Mouse (Mus musculus) erythroid progenitor cell, adult 5-6 weeks (primary cell): ENCODE measurements around the gene Olfr896-ps1. TPM values are rescaled to one million over a fixed set of nuclear protein-coding genes. Genes with fewer than 3 reads are reported as not detected.

Experiments used
- ATAC-seq: replicated peaks from 2 replicates; pipeline ENCODE4 v1.8.0; 2016; ENCODE audit warnings: moderate number of reproducible peaks, mild to moderate bottlenecking, moderate TSS enrichment, inconsistent platforms; ENCODE audit not compliant: poor library complexity, low FRiP score, severe bottlenecking
- total RNA-seq, 2 experiments: library from RNA; stranded (forward) in 1 of 2; stranded (reverse) in 1 of 2; fragments of 150-400 nt in 1 of 2; fragments of 186-747, 209-891 nt in 1 of 2; gene quantifications; 2 replicates each; pipeline versions ENCODE4 v1.2.3 to v1.2.4; 2015 to 2017; ENCODE audit warnings: low replicate concordance in 2 of 2

Olfr896-ps1 gene
- total RNA-seq (2015; ENCODE audit: low replicate concordance) (not detected in 2 replicates), total RNA-seq (2017; ENCODE audit: low replicate concordance) (not detected in 2 replicates)

- no peak for ATAC-seq
Measured at GRCm38 (mm10) chr9:38290807-38291206, at the start of gene Olfr896-ps1. Gene Olfr896-ps1 (plus strand): TSS chr9:38291107.

- ATAC-seq = no peak
Measured at GRCm38 (mm10) chr9:38252474-38252873, 38.4 kb upstream of the Olfr896-ps1 start, which contains the start of gene Olfr143. Gene Olfr143 (plus strand): TSS chr9:38252774.

GRCm38 (mm10) chr9:38267551-38267950 lies 23.4 kb upstream of the Olfr896-ps1 start, which contains the start of gene Olfr895:
Gene Olfr895 (plus strand): TSS chr9:38267851.
- ATAC-seq = no peak

- no peak for ATAC-seq
Measured at GRCm38 (mm10) chr9:38328760-38329159, 37.9 kb downstream of the Olfr896-ps1 start, which contains the start of gene Olfr25. Gene Olfr25 (plus strand): TSS chr9:38329060.

Other genes with a start within 250 kb of the Olfr896-ps1 start
- gene Olfr884, start 244.6 kb upstream of the Olfr896-ps1 start, total RNA-seq (2015; ENCODE audit: low replicate concordance) = not detected in 2 replicates
- gene Olfr884, start 244.6 kb upstream of the Olfr896-ps1 start, total RNA-seq (2017; ENCODE audit: low replicate concordance) = not detected in 2 replicates
- gene Olfr885, start 229.8 kb upstream of the Olfr896-ps1 start, total RNA-seq (2015; ENCODE audit: low replicate concordance) = not detected in 2 replicates
- not detected in 2 replicates for gene Olfr885, start 229.8 kb upstream of the Olfr896-ps1 start, total RNA-seq (2017; ENCODE audit: low replicate concordance)
- not detected in 2 replicates for gene Olfr887, start 207.0 kb upstream of the Olfr896-ps1 start, total RNA-seq (2015; ENCODE audit: low replicate concordance)
- gene Olfr887, start 207.0 kb upstream of the Olfr896-ps1 start, total RNA-seq (2017; ENCODE audit: low replicate concordance) = not detected in 2 replicates
- not detected in 2 replicates for gene Olfr888, start 183.0 kb upstream of the Olfr896-ps1 start, total RNA-seq (2015; ENCODE audit: low replicate concordance)
- gene Olfr888, start 183.0 kb upstream of the Olfr896-ps1 start, total RNA-seq (2017; ENCODE audit: low replicate concordance) = not detected in 2 replicates
- gene Olfr889, start 175.9 kb upstream of the Olfr896-ps1 start, total RNA-seq (2015; ENCODE audit: low replicate concordance) = not detected in 2 replicates
- gene Olfr889, start 175.9 kb upstream of the Olfr896-ps1 start, total RNA-seq (2017; ENCODE audit: low replicate concordance) = not detected in 2 replicates
- gene Olfr890, start 148.6 kb upstream of the Olfr896-ps1 start, total RNA-seq (2015; ENCODE audit: low replicate concordance) = not detected in 2 replicates
- gene Olfr890, start 148.6 kb upstream of the Olfr896-ps1 start, total RNA-seq (2017; ENCODE audit: low replicate concordance) = not detected in 2 replicates
- not detected in 2 replicates for gene Olfr891, start 110.3 kb upstream of the Olfr896-ps1 start, total RNA-seq (2015; ENCODE audit: low replicate concordance)
- gene Olfr891, start 110.3 kb upstream of the Olfr896-ps1 start, total RNA-seq (2017; ENCODE audit: low replicate concordance) = not detected in 2 replicates
- gene Olfr893, start 82.7 kb upstream of the Olfr896-ps1 start, total RNA-seq (2015; ENCODE audit: low replicate concordance) = not detected in 2 replicates
- gene Olfr893, start 82.7 kb upstream of the Olfr896-ps1 start, total RNA-seq (2017; ENCODE audit: low replicate concordance) = not detected in 2 replicates
- not detected in 2 replicates for gene Olfr894, start 73.1 kb upstream of the Olfr896-ps1 start, total RNA-seq (2015; ENCODE audit: low replicate concordance)
- gene Olfr894, start 73.1 kb upstream of the Olfr896-ps1 start, total RNA-seq (2017; ENCODE audit: low replicate concordance) = not detected in 2 replicates
- gene Olfr143, start 38.3 kb upstream of the Olfr896-ps1 start, total RNA-seq (2015; ENCODE audit: low replicate concordance) = not detected in 2 replicates
- gene Olfr143, start 38.3 kb upstream of the Olfr896-ps1 start, total RNA-seq (2017; ENCODE audit: low replicate concordance) = not detected in 2 replicates
- gene Olfr895, start 23.3 kb upstream of the Olfr896-ps1 start, total RNA-seq (2015; ENCODE audit: low replicate concordance) = not detected in 2 replicates
- gene Olfr895, start 23.3 kb upstream of the Olfr896-ps1 start, total RNA-seq (2017; ENCODE audit: low replicate concordance) = not detected in 2 replicates
- gene Olfr25, start 38.0 kb downstream of the Olfr896-ps1 start, total RNA-seq (2015; ENCODE audit: low replicate concordance) = not detected in 2 replicates
- 0.39 TPM in 1 of 2 replicates, not detected in the other for gene Olfr25, start 38.0 kb downstream of the Olfr896-ps1 start, total RNA-seq (2017; ENCODE audit: low replicate concordance)
- not detected in 2 replicates for gene Olfr898, start 57.3 kb downstream of the Olfr896-ps1 start, total RNA-seq (2015; ENCODE audit: low replicate concordance)
- not detected in 2 replicates for gene Olfr898, start 57.3 kb downstream of the Olfr896-ps1 start, total RNA-seq (2017; ENCODE audit: low replicate concordance)
- gene Olfr250, start 75.8 kb downstream of the Olfr896-ps1 start, total RNA-seq (2015; ENCODE audit: low replicate concordance) = not detected in 2 replicates
- not detected in 2 replicates for gene Olfr250, start 75.8 kb downstream of the Olfr896-ps1 start, total RNA-seq (2017; ENCODE audit: low replicate concordance)
- gene Olfr251, start 86.0 kb downstream of the Olfr896-ps1 start, total RNA-seq (2015; ENCODE audit: low replicate concordance) = not detected in 2 replicates
- not detected in 2 replicates for gene Olfr251, start 86.0 kb downstream of the Olfr896-ps1 start, total RNA-seq (2017; ENCODE audit: low replicate concordance)
- not detected in 2 replicates for gene Olfr147, start 110.6 kb downstream of the Olfr896-ps1 start, total RNA-seq (2015; ENCODE audit: low replicate concordance)
- gene Olfr147, start 110.6 kb downstream of the Olfr896-ps1 start, total RNA-seq (2017; ENCODE audit: low replicate concordance) = not detected in 2 replicates
- not detected in 2 replicates for gene Olfr901, start 138.3 kb downstream of the Olfr896-ps1 start, total RNA-seq (2015; ENCODE audit: low replicate concordance)
- gene Olfr901, start 138.3 kb downstream of the Olfr896-ps1 start, total RNA-seq (2017; ENCODE audit: low replicate concordance) = not detected in 2 replicates
- gene Olfr902, start 156.5 kb downstream of the Olfr896-ps1 start, total RNA-seq (2015; ENCODE audit: low replicate concordance) = not detected in 2 replicates
- gene Olfr902, start 156.5 kb downstream of the Olfr896-ps1 start, total RNA-seq (2017; ENCODE audit: low replicate concordance) = not detected in 2 replicates
- not detected in 2 replicates for gene Olfr904, start 172.0 kb downstream of the Olfr896-ps1 start, total RNA-seq (2015; ENCODE audit: low replicate concordance)
- not detected in 2 replicates for gene Olfr904, start 172.0 kb downstream of the Olfr896-ps1 start, total RNA-seq (2017; ENCODE audit: low replicate concordance)
- gene Olfr905, start 180.0 kb downstream of the Olfr896-ps1 start, total RNA-seq (2015; ENCODE audit: low replicate concordance) = not detected in 2 replicates
- not detected in 2 replicates for gene Olfr905, start 180.0 kb downstream of the Olfr896-ps1 start, total RNA-seq (2017; ENCODE audit: low replicate concordance)
- gene Olfr906, start 196.0 kb downstream of the Olfr896-ps1 start, total RNA-seq (2015; ENCODE audit: low replicate concordance) = not detected in 2 replicates
- not detected in 2 replicates for gene Olfr906, start 196.0 kb downstream of the Olfr896-ps1 start, total RNA-seq (2017; ENCODE audit: low replicate concordance)
- gene Olfr907, start 204.7 kb downstream of the Olfr896-ps1 start, total RNA-seq (2015; ENCODE audit: low replicate concordance) = not detected in 2 replicates
- not detected in 2 replicates for gene Olfr907, start 204.7 kb downstream of the Olfr896-ps1 start, total RNA-seq (2017; ENCODE audit: low replicate concordance)
- gene Olfr911-ps1, start 230.5 kb downstream of the Olfr896-ps1 start, total RNA-seq (2015; ENCODE audit: low replicate concordance) = not detected in 2 replicates
- not detected in 2 replicates for gene Olfr911-ps1, start 230.5 kb downstream of the Olfr896-ps1 start, total RNA-seq (2017; ENCODE audit: low replicate concordance)
- not detected in 2 replicates for gene Olfr910, start 246.7 kb downstream of the Olfr896-ps1 start, total RNA-seq (2015; ENCODE audit: low replicate concordance)
- not detected in 2 replicates for gene Olfr910, start 246.7 kb downstream of the Olfr896-ps1 start, total RNA-seq (2017; ENCODE audit: low replicate concordance)